Mouse (Mus musculus): Measurements from ENCODE around the gene Ccdc157. TPM values are rescaled to one million over a fixed set of nuclear protein-coding genes. Genes with fewer than 3 reads are reported as not detected.

Gene Ccdc157
- polyA plus RNA-seq (2015; fragmentation: Nextera tagmentation; extraction: Ambion mirVana) = 7.6 and 7.9 TPM in 2 replicates

- no peaks in the 10 kb centered on the region for H3K27me3 ChIP-seq
- H3K4me2 ChIP-seq = peak within 1 kb of the TSS; percentile 99
- ATAC-seq (ENCODE audit: low read depth) = peak; percentile 98
- peaks cover 57% of the 10 kb centered on the region for H3K4me1 ChIP-seq (replicated peaks)
- peak within 1 kb of the TSS; percentile 88 for H3K9ac ChIP-seq
- H3K36me3 ChIP-seq = peaks cover 38% of the 10 kb centered on the region
- H3K4me3 ChIP-seq = peak within 1 kb of the TSS; percentile 92
- 2% methylated on average over 54 of the region's 54 CpGs for WGBS
- no peaks in the 10 kb centered on the region for H3K9me3 ChIP-seq
- peak within 1 kb of the TSS; percentile 94 for H3K27ac ChIP-seq (replicated peaks)
Observed at GRCm38 (mm10) chr11:4159808-4160708, at the start of gene Ccdc157, which contains the start of gene Sf3a1. Ccdc157 (minus strand) TSS chr11:4160293. Sf3a1 (plus strand) TSS chr11:4160350.

- Histone ChIP-seq H3K9me3 (no peaks in the 10 kb centered on the region), H3K4me3 (no peak overlapping the region), H3K36me3 (peaks cover 87% of the 10 kb centered on the region), H3K4me1 (replicated peaks) (no peaks in the 10 kb centered on the region), H3K9ac (no peak overlapping the region), H3K27ac (replicated peaks) (no peak overlapping the region), H3K27me3 (no peaks in the 10 kb centered on the region), H3K4me2 (no peak overlapping the region)
- no peak for ATAC-seq (ENCODE audit: low read depth)
- WGBS = 86% methylated on average over 5 of the region's 5 CpGs
Observed at GRCm38 (mm10) chr11:4209556-4209955, 49.5 kb upstream of the Ccdc157 start.

- Histone ChIP-seq H3K27me3 (no peaks in the 10 kb centered on the region), H3K9me3 (no peaks in the 10 kb centered on the region), H3K36me3 (peaks cover 68% of the 10 kb centered on the region), H3K4me3 (no peak overlapping the region), H3K4me1 (replicated peaks) (0 out of 2 replicates have a peak, but pooled peaks cover 5% of the 10 kb centered on the region), H3K9ac (no peak overlapping the region), H3K27ac (replicated peaks) (no peak overlapping the region), H3K4me2 (no peak overlapping the region)
- 94% methylated on average over 9 of the region's 9 CpGs for WGBS
- ATAC-seq (ENCODE audit: low read depth) = no peak
Observed at GRCm38 (mm10) chr11:4207655-4208054, 47.6 kb upstream of the Ccdc157 start.

GRCm38 (mm10) chr11:4206563-4206962 is 46.5 kb upstream of the Ccdc157 start:
- Histone ChIP-seq H3K4me2 (no peak overlapping the region), H3K4me3 (no peak overlapping the region), H3K9ac (no peak overlapping the region), H3K9me3 (no peaks in the 10 kb centered on the region), H3K36me3 (peaks cover 57% of the 10 kb centered on the region), H3K27ac (replicated peaks) (no peak overlapping the region), H3K27me3 (no peaks in the 10 kb centered on the region), H3K4me1 (replicated peaks) (0 out of 2 replicates have a peak, but pooled peaks cover 5% of the 10 kb centered on the region)
- no peak for ATAC-seq (ENCODE audit: low read depth)
- 90% methylated on average over 6 of the region's 6 CpGs for WGBS

- Histone ChIP-seq H3K4me1 (replicated peaks) (0 out of 2 replicates have a peak, but pooled peaks cover 5% of the 10 kb centered on the region), H3K27ac (replicated peaks) (no peak overlapping the region), H3K9me3 (no peaks in the 10 kb centered on the region), H3K4me2 (no peak overlapping the region), H3K9ac (no peak overlapping the region), H3K27me3 (no peaks in the 10 kb centered on the region), H3K4me3 (no peak overlapping the region), H3K36me3 (peaks cover 51% of the 10 kb centered on the region)
- no peak for ATAC-seq (ENCODE audit: low read depth)
- 91% methylated on average over 7 of the region's 7 CpGs for WGBS
Observed at GRCm38 (mm10) chr11:4205951-4206350, 45.9 kb upstream of the Ccdc157 start.

GRCm38 (mm10) chr11:4205097-4205655 is 45.1 kb upstream of the Ccdc157 start:
- Histone ChIP-seq H3K4me1 (replicated peaks) (0 out of 2 replicates have a peak, but pooled peaks cover 5% of the 10 kb centered on the region), H3K9me3 (no peaks in the 10 kb centered on the region), H3K4me2 (no peak overlapping the region), H3K27ac (replicated peaks) (no peak overlapping the region), H3K4me3 (no peak overlapping the region), H3K36me3 (peaks cover 43% of the 10 kb centered on the region), H3K27me3 (no peaks in the 10 kb centered on the region), H3K9ac (no peak overlapping the region)
- ATAC-seq (ENCODE audit: low read depth) = no peak
- 89% methylated on average over 5 of the region's 5 CpGs for WGBS

GRCm38 (mm10) chr11:4203705-4204074 is 43.6 kb upstream of the Ccdc157 start:
- Histone ChIP-seq H3K4me3 (no peak overlapping the region), H3K27me3 (no peaks in the 10 kb centered on the region), H3K27ac (replicated peaks) (0 out of 2 replicates have a peak overlapping the region, but pooled peaks have one; percentile 38), H3K4me1 (replicated peaks) (0 out of 2 replicates have a peak, but pooled peaks cover 5% of the 10 kb centered on the region), H3K9me3 (no peaks in the 10 kb centered on the region), H3K4me2 (no peak overlapping the region), H3K9ac (no peak overlapping the region), H3K36me3 (peaks cover 30% of the 10 kb centered on the region)
- no peak for ATAC-seq (ENCODE audit: low read depth)
- 44% methylated on average over 2 of the region's 2 CpGs for whole genome bisulfite sequencing

GRCm38 (mm10) chr11:4202995-4203704 is 43.1 kb upstream of the Ccdc157 start:
- Histone ChIP-seq H3K4me3 (no peak overlapping the region), H3K4me1 (replicated peaks) (0 out of 2 replicates have a peak, but pooled peaks cover 5% of the 10 kb centered on the region), H3K9me3 (no peaks in the 10 kb centered on the region), H3K4me2 (no peak overlapping the region), H3K9ac (no peak overlapping the region), H3K36me3 (peaks cover 25% of the 10 kb centered on the region), H3K27ac (replicated peaks) (no peak overlapping the region), H3K27me3 (no peaks in the 10 kb centered on the region)
- WGBS = 84% methylated on average over 12 of the region's 12 CpGs
- ATAC-seq (ENCODE audit: low read depth) = no peak

- no peak for ATAC-seq (ENCODE audit: low read depth)
- Histone ChIP-seq H3K36me3 (peaks cover 15% of the 10 kb centered on the region; the same call in 1 of the 2 replicates), H3K4me2 (no peak overlapping the region), H3K4me3 (no peak overlapping the region), H3K9ac (no peak overlapping the region), H3K27ac (replicated peaks) (no peak overlapping the region), H3K4me1 (replicated peaks) (0 out of 2 replicates have a peak, but pooled peaks cover 5% of the 10 kb centered on the region), H3K9me3 (no peaks in the 10 kb centered on the region), H3K27me3 (no peaks in the 10 kb centered on the region)
- WGBS = 74% methylated on average over 11 of the region's 11 CpGs
Observed at GRCm38 (mm10) chr11:4201981-4202700, 42.0 kb upstream of the Ccdc157 start.

GRCm38 (mm10) chr11:4197691-4198090 is 37.6 kb upstream of the Ccdc157 start:
- Histone ChIP-seq H3K4me1 (replicated peaks) (peaks cover under 1% of the 10 kb centered on the region), H3K9me3 (no peaks in the 10 kb centered on the region), H3K4me3 (no peak overlapping the region), H3K4me2 (no peak overlapping the region), H3K27me3 (no peaks in the 10 kb centered on the region), H3K9ac (no peak overlapping the region), H3K27ac (replicated peaks) (no peak overlapping the region), H3K36me3 (no peaks in the 10 kb centered on the region)
- ATAC-seq (ENCODE audit: low read depth) = no peak
- WGBS = 63% methylated on average over 1 of the region's 1 CpGs

GRCm38 (mm10) chr11:4196636-4197035 is 36.5 kb upstream of the Ccdc157 start:
- WGBS = 77% methylated on average over 8 of the region's 8 CpGs
- no peak for ATAC-seq (ENCODE audit: low read depth)
- Histone ChIP-seq H3K27ac (replicated peaks) (no peak overlapping the region), H3K36me3 (no peaks in the 10 kb centered on the region), H3K4me3 (no peak overlapping the region), H3K9me3 (no peaks in the 10 kb centered on the region), H3K9ac (peak overlapping the region; percentile 22; the same call in 1 of the 2 replicates), H3K4me1 (replicated peaks) (peaks cover 8% of the 10 kb centered on the region), H3K4me2 (no peak overlapping the region), H3K27me3 (no peaks in the 10 kb centered on the region)

Measured in neural tube, embryonic 13.5 days (tissue).